Mouse (Mus musculus) C2C12 (cell line): ENCODE measurements around the gene Helz2.

Experiments used
- CEBPB ChIP-seq: IDR thresholded peaks from one replicate; pipeline ENCODE4 v1.6.1; 2011; ENCODE audit warnings: low read depth, mild to moderate bottlenecking, control low read depth, moderate library complexity
- CTCF ChIP-seq: IDR thresholded peaks from one replicate; pipeline ENCODE4 v1.5.1; 2011; ENCODE audit not compliant: control insufficient read depth, insufficient read depth, insufficient read length

GRCm38 (mm10) chr2:181288691-181289090, 46.9 kb upstream of the Helz2 start:
- TF ChIP-seq CTCF (no peak), CEBPB (no peak)
